Mouse (Mus musculus) heart, embryonic 16.5 days (tissue): ENCODE results near the gene Tmem40. TPM values are rescaled to one million over a fixed set of nuclear protein-coding genes. Genes with fewer than 3 reads are reported as not detected.

Experiments
- ATAC-seq: fragments of 200-750 bp; cut with Nextera tagmentation; replicated peaks from 2 replicates; pipeline ENCODE4 v1.8.0; 2017; ENCODE audit warnings: moderate number of reproducible peaks; ENCODE audit not compliant: insufficient read depth, low FRiP score; ENCODE audit errors: extremely low read depth
- H3K27ac ChIP-seq: fragments of 300-500 bp; sonication (generic); 2 replicates; pipeline ENCODE4 v1.5.1; 2014; ENCODE audit warnings: mild to moderate bottlenecking, low read length, control low read depth, moderate library complexity
- H3K27me3 ChIP-seq: fragments of 300-500 bp; sonication (generic); 2 replicates; pipeline ENCODE4 v1.6.1; 2014; ENCODE audit warnings: low read length, mixed read lengths; ENCODE audit not compliant: control insufficient read depth, insufficient read depth
- H3K36me3 ChIP-seq: fragments of 300-500 bp; sonication (generic); 2 replicates; pipeline ENCODE4 v1.6.1; 2014; ENCODE audit not compliant: control insufficient read depth, insufficient read depth
- H3K4me1 ChIP-seq: fragments of 300-500 bp; sonication (generic); 2 replicates; pipeline ENCODE4 v1.6.1; 2014; ENCODE audit warnings: low read length, mixed read lengths; ENCODE audit not compliant: control insufficient read depth, insufficient read depth
- H3K4me2 ChIP-seq: fragments of 300-500 bp; sonication (generic); 2 replicates; pipeline ENCODE4 v1.6.1; 2014; ENCODE audit warnings: low read depth, mild to moderate bottlenecking, control low read depth, low read length
- H3K4me3 ChIP-seq: fragments of 300-500 bp; sonication (generic); 2 replicates; pipeline ENCODE4 v1.5.1; 2014; ENCODE audit warnings: mild to moderate bottlenecking, control low read depth, low read length
- H3K9ac ChIP-seq: fragments of 300-500 bp; sonication (generic); 2 replicates; pipeline ENCODE4 v1.6.1; 2014; ENCODE audit warnings: low read length, control low read depth
- H3K9me3 ChIP-seq: fragments of 300-500 bp; sonication (generic); replicated peaks from 2 replicates; pipeline ENCODE4 v1.6.1; 2016; ENCODE audit warnings: low read length; ENCODE audit not compliant: control insufficient read depth
- WGBS: fragments of 180-500 bp; shearing (Covaris S2); extraction: QIAGEN DNeasy Blood & Tissue Kit; methylation state at CpG from one replicate; pipeline ENCODE4 v1.1.7; 2014; 5-methylcytosine and 5-hydroxymethylcytosine counted together
- polyA plus RNA-seq: library from polyadenylated mRNA; unstranded; fragments of >200 nt; fragmentation: Nextera tagmentation; extraction: Ambion mirVana; gene quantifications from 2 replicates; pipeline ENCODE4 v1.2.1, GENCODE M21; 2015

The Tmem40 gene
- polyA plus RNA-seq, 1 experiment from 2014 or later, result 1.3 TPM

GRCm38 (mm10) chr6:115772604-115773003 lies 10.4 kb upstream of the Tmem40 start:
- Histone ChIP-seq H3K4me2 (no peak overlapping the region), H3K4me3 (no peak overlapping the region), H3K27ac (no peak overlapping the region), H3K9me3 (no peaks in the 10 kb centered on the region; the same call in 1 of the 2 replicates), H3K36me3 (no peaks in the 10 kb centered on the region), H3K9ac (no peak overlapping the region), H3K27me3 (no peaks in the 10 kb centered on the region), H3K4me1 (peaks cover 25% of the 10 kb centered on the region)
- no peak for ATAC-seq
- WGBS, result 88% methylated on average over 1 of the region's 1 CpGs

GRCm38 (mm10) chr6:115772201-115772600 lies 10.0 kb upstream of the Tmem40 start:
- no peaks in the 10 kb centered on the region; the same call in 1 of the 2 replicates for H3K9me3 ChIP-seq
- ATAC-seq, result no peak
- no peak overlapping the region for H3K27ac ChIP-seq
- H3K4me2 ChIP-seq, result no peak overlapping the region
- no peaks in the 10 kb centered on the region for H3K27me3 ChIP-seq
- H3K36me3 ChIP-seq, result no peaks in the 10 kb centered on the region
- H3K4me3 ChIP-seq, result no peak overlapping the region
- peaks cover 25% of the 10 kb centered on the region for H3K4me1 ChIP-seq
- no peak overlapping the region for H3K9ac ChIP-seq
- WGBS, result 71% methylated on average over 6 of the region's 6 CpGs

- Histone ChIP-seq H3K9ac (no peak overlapping the region), H3K4me1 (peaks cover 13% of the 10 kb centered on the region), H3K36me3 (no peaks in the 10 kb centered on the region), H3K4me2 (no peak overlapping the region), H3K27ac (no peak overlapping the region), H3K9me3 (no peaks in the 10 kb centered on the region; the same call in 1 of the 2 replicates), H3K27me3 (no peaks in the 10 kb centered on the region), H3K4me3 (no peak overlapping the region)
- 62% methylated on average over 4 of the region's 4 CpGs for WGBS
- no peak for ATAC-seq
Observed at GRCm38 (mm10) chr6:115770852-115771251, 8.6 kb upstream of the Tmem40 start.

- H3K36me3 ChIP-seq, result no peaks in the 10 kb centered on the region
- no peaks in the 10 kb centered on the region for H3K27me3 ChIP-seq
- no peak overlapping the region for H3K9ac ChIP-seq
- WGBS, result 87% methylated on average over 20 of the region's 20 CpGs
- no peak overlapping the region for H3K4me3 ChIP-seq
- no peak overlapping the region for H3K4me2 ChIP-seq
- H3K9me3 ChIP-seq, result no peaks in the 10 kb centered on the region; the same call in 1 of the 2 replicates
- no peak for ATAC-seq
- H3K27ac ChIP-seq, result no peak overlapping the region
- H3K4me1 ChIP-seq, result peaks cover 7% of the 10 kb centered on the region
Observed at GRCm38 (mm10) chr6:115770059-115770670, 8.0 kb upstream of the Tmem40 start.

GRCm38 (mm10) chr6:115768207-115768606 lies 6.0 kb upstream of the Tmem40 start:
- Histone ChIP-seq H3K4me3 (no peak overlapping the region), H3K27me3 (no peaks in the 10 kb centered on the region), H3K9me3 (no peaks in the 10 kb centered on the region; the same call in 1 of the 2 replicates), H3K4me1 (peaks cover 13% of the 10 kb centered on the region), H3K9ac (no peak overlapping the region), H3K36me3 (no peaks in the 10 kb centered on the region), H3K4me2 (no peak overlapping the region), H3K27ac (peak overlapping the region; percentile 59)
- ATAC-seq, result no peak
- WGBS, result 59% methylated on average over 4 of the region's 4 CpGs

GRCm38 (mm10) chr6:115767357-115767756 lies 5.1 kb upstream of the Tmem40 start:
- no peak overlapping the region for H3K4me3 ChIP-seq
- H3K4me1 ChIP-seq, result peaks cover 18% of the 10 kb centered on the region
- WGBS, result 54% methylated on average over 9 of the region's 9 CpGs
- H3K9ac ChIP-seq, result no peak overlapping the region
- peak overlapping the region; percentile 46; the same call in 1 of the 2 replicates for H3K27ac ChIP-seq
- H3K36me3 ChIP-seq, result no peaks in the 10 kb centered on the region
- no peak for ATAC-seq
- no peak overlapping the region for H3K4me2 ChIP-seq
- H3K9me3 ChIP-seq, result no peaks in the 10 kb centered on the region; the same call in 1 of the 2 replicates
- H3K27me3 ChIP-seq, result no peaks in the 10 kb centered on the region

GRCm38 (mm10) chr6:115764179-115764578 lies 2.0 kb upstream of the Tmem40 start:
- Histone ChIP-seq H3K9ac (peak overlapping the region; percentile 58), H3K4me1 (peaks cover 24% of the 10 kb centered on the region), H3K36me3 (no peaks in the 10 kb centered on the region), H3K4me2 (peak overlapping the region; percentile 56), H3K27me3 (no peaks in the 10 kb centered on the region), H3K27ac (peak overlapping the region; percentile 92), H3K9me3 (no peaks in the 10 kb centered on the region), H3K4me3 (peak overlapping the region; percentile 19; the same call in 1 of the 2 replicates)
- 2% methylated on average over 7 of the region's 7 CpGs for WGBS
- ATAC-seq, result peak; percentile 90

GRCm38 (mm10) chr6:115760982-115761381 lies 1.2 kb downstream of the Tmem40 start:
- H3K27ac ChIP-seq, result no peak overlapping the region
- ATAC-seq, result no peak
- 33% methylated on average over 4 of the region's 4 CpGs for WGBS
- H3K4me3 ChIP-seq, result no peak overlapping the region
- H3K36me3 ChIP-seq, result no peaks in the 10 kb centered on the region
- H3K4me1 ChIP-seq, result peaks cover 22% of the 10 kb centered on the region
- no peak overlapping the region for H3K4me2 ChIP-seq
- no peaks in the 10 kb centered on the region for H3K9me3 ChIP-seq
- no peaks in the 10 kb centered on the region for H3K27me3 ChIP-seq
- no peak overlapping the region for H3K9ac ChIP-seq

GRCm38 (mm10) chr6:115760137-115760536 lies 2.1 kb downstream of the Tmem40 start:
- 96% methylated on average over 4 of the region's 4 CpGs for WGBS
- H3K4me1 ChIP-seq, result peaks cover 25% of the 10 kb centered on the region
- no peak overlapping the region for H3K4me3 ChIP-seq
- H3K9ac ChIP-seq, result no peak overlapping the region
- H3K27ac ChIP-seq, result no peak overlapping the region
- no peaks in the 10 kb centered on the region for H3K36me3 ChIP-seq
- no peaks in the 10 kb centered on the region for H3K9me3 ChIP-seq
- no peak for ATAC-seq
- H3K4me2 ChIP-seq, result no peak overlapping the region
- H3K27me3 ChIP-seq, result no peaks in the 10 kb centered on the region
